Mouse (Mus musculus): ENCODE data around the gene Mga. TPM values are rescaled to one million over a fixed set of nuclear protein-coding genes. Genes with fewer than 3 reads are reported as not detected.

The Mga gene
- polyA plus RNA-seq (2015; fragmentation: Nextera tagmentation; extraction: Ambion mirVana): 25.3 and 25.6 TPM in 2 replicates

DNA sequence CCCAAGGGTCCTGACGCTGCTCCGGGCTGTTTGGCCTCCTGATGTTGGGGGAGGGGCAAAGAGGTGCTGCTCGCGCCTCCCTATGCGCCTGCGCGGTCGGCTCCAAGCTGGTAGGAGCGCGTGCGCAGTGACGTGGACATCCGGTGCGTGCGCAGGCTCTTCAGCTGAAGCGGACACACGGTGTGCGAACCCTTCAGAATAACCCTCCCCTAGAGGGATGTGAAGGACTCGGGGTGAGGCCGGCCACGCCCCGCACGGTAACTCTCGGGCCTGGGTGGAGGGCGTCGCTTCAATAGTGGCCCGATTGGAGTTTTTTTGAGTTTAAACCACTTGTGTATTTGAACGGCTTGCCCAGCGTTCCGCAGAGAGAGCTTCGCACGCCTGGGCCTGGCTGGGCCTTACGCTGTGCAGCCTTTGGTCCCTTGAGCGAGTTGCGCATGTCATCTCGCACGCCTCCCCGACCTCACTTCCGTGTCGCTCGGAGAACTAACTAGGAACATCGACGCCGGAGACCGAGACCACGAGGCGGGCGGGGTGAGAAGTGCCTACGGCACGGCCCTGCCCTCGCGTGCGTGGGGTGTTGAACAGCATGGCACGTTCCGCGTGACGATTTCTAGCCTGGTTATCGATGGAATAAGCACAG, at the start of gene Mga:
Gene Mga (plus strand): TSS at position 139 of the 643 bp plus-strand sequence.
- ATAC-seq (ENCODE audit: insufficient number of reproducible peaks, low FRiP score, low TSS enrichment, low read depth): peak; percentile 98
- Histone ChIP-seq H3K27ac (peak within 1 kb of the TSS; percentile 95), H3K36me3 (0 out of 2 replicates have a peak, but pooled peaks cover under 1% of the 10 kb centered on the region), H3K27me3 (no peaks in the 10 kb centered on the region), H3K4me2 (peak within 1 kb of the TSS; percentile 85), H3K9ac (peak within 1 kb of the TSS; percentile 49), H3K4me3 (peak within 1 kb of the TSS; percentile 54), H3K9me3 (no peaks in the 10 kb centered on the region), H3K4me1 (peaks cover 15% of the 10 kb centered on the region; the same call in 1 of the 2 replicates)
- WGBS: under 1% methylated on average over 58 of the region's 58 CpGs

DNA sequence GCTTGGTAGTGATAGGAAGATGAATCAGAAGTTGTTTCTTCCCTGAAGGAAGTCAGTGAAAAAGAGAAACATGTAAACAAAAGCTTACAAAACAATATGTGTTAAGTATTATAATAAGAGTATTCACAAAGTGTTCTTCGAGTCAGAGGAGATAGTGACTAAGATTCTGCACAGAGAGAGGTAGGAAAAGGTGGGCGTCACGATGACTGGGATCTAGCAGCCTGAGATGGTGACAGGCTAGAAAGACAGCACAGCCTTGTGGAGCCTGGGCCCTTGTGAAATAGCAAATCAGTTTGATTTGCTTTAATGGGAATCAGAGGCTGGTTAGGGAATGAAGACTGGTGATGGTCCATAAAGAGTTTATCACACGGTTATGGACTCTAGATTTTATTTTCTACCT, 43.2 kb upstream of the Mga start:
- Histone ChIP-seq H3K36me3 (no peaks in the 10 kb centered on the region), H3K4me2 (no peak overlapping the region), H3K4me3 (no peak overlapping the region), H3K27me3 (no peaks in the 10 kb centered on the region), H3K9me3 (no peaks in the 10 kb centered on the region), H3K4me1 (no peaks in the 10 kb centered on the region), H3K9ac (no peak overlapping the region), H3K27ac (no peak overlapping the region)
- no peak for ATAC-seq (ENCODE audit: insufficient number of reproducible peaks, low FRiP score, low TSS enrichment, low read depth)
- 83% methylated on average over 4 of the region's 4 CpGs for WGBS

DNA sequence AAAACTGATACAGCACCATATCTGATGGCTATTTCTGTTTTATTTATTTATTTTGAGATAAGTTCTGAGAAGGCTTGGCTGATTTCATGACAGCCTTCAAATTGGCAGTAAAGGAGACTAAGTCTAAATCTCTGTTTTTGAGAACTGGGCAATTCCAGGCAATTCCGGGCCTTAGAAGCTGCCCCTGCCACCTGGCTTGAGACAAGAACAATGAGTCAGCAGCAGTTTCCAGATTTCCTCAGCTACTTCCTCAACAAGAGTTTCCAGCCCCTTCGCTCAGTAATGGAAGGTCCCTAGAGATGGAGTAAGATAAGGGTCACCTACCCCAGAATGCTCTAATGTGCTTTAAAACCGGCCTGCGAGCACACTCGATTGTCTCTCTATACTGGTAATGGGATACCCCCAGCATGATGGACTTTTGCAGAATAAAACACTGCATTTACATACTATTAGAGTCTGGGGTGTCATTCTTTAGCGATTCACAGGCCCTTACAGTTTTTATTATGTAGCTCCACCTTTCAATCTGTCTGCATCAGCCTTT, 41.6 kb upstream of the Mga start:
- no peak overlapping the region for H3K4me2 ChIP-seq
- H3K4me1 ChIP-seq: no peaks in the 10 kb centered on the region
- no peak for ATAC-seq (ENCODE audit: insufficient number of reproducible peaks, low FRiP score, low TSS enrichment, low read depth)
- no peak overlapping the region for H3K4me3 ChIP-seq
- no peak overlapping the region for H3K27ac ChIP-seq
- no peak overlapping the region for H3K9ac ChIP-seq
- WGBS: 70% methylated on average over 6 of the region's 6 CpGs
- no peaks in the 10 kb centered on the region for H3K9me3 ChIP-seq
- H3K27me3 ChIP-seq: no peaks in the 10 kb centered on the region
- H3K36me3 ChIP-seq: no peaks in the 10 kb centered on the region

DNA sequence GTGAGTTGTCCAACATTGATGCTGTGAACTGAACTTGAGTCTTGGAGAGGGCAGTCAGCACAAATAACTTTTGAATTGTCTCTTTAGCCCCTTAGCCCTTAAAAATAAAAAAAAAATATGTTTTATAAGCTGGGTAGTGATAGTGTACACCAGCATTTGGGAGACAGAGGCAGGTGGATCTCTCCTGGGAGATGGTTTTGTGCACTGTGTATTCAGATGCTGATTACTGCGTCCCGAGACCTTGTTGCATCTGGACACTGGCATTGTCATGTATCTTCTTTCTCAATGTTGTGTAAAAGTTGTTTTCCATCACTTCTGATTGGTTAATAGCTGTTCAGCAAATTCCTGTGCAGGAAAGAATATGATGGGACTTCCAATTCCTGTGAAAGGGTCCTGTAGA, 39.7 kb upstream of the Mga start:
- Histone ChIP-seq H3K27me3 (no peaks in the 10 kb centered on the region), H3K27ac (no peak overlapping the region), H3K36me3 (no peaks in the 10 kb centered on the region), H3K4me3 (no peak overlapping the region), H3K4me2 (no peak overlapping the region), H3K4me1 (no peaks in the 10 kb centered on the region), H3K9me3 (no peaks in the 10 kb centered on the region), H3K9ac (no peak overlapping the region)
- 90% methylated on average over 2 of the region's 2 CpGs for WGBS
- ATAC-seq (ENCODE audit: insufficient number of reproducible peaks, low FRiP score, low TSS enrichment, low read depth): no peak

DNA sequence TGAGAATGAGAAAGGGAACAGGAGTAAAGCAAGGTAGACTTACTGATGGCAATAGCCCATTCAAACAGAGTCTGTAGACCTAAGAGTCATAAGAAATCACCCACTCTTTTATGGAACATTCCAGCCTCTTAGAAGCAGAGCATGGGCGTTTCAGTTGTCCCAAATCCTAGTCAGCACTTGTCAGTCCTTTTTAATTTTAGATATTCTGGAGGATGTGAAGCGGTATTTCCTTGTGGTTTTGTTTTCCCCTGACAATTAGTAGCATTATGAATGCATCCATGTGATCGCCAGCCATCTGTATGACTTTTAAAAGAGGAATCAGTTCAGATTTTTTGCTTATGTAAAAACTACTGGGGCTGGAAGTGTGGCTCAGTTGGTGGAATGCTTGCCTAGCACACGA, 32.5 kb upstream of the Mga start:
- H3K4me3 ChIP-seq: no peak overlapping the region
- H3K27me3 ChIP-seq: no peaks in the 10 kb centered on the region
- 75% methylated on average over 4 of the region's 4 CpGs for WGBS
- no peaks in the 10 kb centered on the region for H3K4me1 ChIP-seq
- no peak for ATAC-seq (ENCODE audit: insufficient number of reproducible peaks, low FRiP score, low TSS enrichment, low read depth)
- no peak overlapping the region for H3K27ac ChIP-seq
- no peaks in the 10 kb centered on the region for H3K36me3 ChIP-seq
- no peaks in the 10 kb centered on the region for H3K9me3 ChIP-seq
- H3K9ac ChIP-seq: no peak overlapping the region
- no peak overlapping the region for H3K4me2 ChIP-seq

DNA sequence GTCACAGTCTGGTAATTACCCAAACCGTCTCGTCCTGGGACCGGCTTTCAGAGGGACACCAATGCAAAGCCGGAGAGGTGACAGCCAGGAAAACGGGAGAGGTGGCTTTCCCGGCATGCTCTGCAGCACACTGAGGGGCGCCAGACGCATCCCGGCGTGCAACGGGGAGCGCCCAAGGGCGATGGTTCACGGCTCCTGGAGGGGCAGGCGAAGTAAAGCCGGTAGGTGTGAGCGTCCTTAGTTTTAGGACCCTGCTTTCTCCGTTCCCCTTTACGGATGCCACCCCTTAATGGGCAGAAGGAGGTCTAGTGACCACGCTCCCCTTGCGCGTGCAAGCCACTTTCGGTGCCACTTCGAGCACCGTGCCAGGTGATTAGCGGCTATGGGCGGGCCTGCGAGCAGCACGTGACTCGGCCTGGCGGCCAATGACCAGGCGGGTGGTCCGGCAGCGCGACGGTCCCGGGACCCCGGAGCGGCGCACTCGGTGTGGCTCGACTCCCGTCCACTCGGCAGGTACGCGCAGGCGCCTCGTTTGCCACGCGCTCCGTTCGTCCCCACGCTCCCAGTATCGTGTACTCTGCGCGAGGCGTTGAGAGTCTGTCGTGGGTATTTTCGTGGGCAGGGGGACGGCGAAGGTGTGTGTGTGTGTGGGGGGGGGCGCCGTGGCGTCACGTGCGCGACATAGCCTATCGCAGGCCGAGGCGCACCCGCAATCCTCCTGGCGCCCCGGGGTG, 24.5 kb upstream of the Mga start:
- peaks cover 8% of the 10 kb centered on the region; the same call in 1 of the 2 replicates for H3K4me1 ChIP-seq
- H3K36me3 ChIP-seq: no peaks in the 10 kb centered on the region
- peak overlapping the region; percentile 62 for H3K9ac ChIP-seq
- no peaks in the 10 kb centered on the region for H3K9me3 ChIP-seq
- under 1% methylated on average over 72 of the region's 73 CpGs for WGBS
- peak overlapping the region; percentile 65 for H3K4me3 ChIP-seq
- no peaks in the 10 kb centered on the region for H3K27me3 ChIP-seq
- peak overlapping the region; percentile 94 for H3K4me2 ChIP-seq
- ATAC-seq (ENCODE audit: insufficient number of reproducible peaks, low FRiP score, low TSS enrichment, low read depth): peak; percentile 88
- H3K27ac ChIP-seq: peak overlapping the region; percentile 91

DNA sequence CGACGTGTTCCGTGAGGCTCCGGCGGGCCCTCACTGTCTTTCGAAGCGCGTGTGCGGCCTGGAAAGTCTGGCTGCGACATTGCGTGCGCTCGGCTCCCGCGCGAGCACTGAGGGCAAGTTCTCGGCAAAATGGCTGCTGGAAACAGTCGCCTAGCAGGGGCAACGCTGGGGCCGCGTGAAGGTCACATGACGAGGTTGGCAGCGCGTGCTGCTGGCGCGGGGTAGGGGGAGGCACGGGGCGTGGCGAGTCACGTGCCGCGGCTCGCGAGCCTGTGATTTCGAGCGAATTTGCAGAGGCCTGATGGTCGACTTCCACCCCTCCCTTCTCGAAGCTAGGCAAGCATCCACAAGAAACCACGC, 23.9 kb upstream of the Mga start:
- H3K4me2 ChIP-seq: peak overlapping the region; percentile 94
- H3K4me3 ChIP-seq: peak overlapping the region; percentile 65

DNA sequence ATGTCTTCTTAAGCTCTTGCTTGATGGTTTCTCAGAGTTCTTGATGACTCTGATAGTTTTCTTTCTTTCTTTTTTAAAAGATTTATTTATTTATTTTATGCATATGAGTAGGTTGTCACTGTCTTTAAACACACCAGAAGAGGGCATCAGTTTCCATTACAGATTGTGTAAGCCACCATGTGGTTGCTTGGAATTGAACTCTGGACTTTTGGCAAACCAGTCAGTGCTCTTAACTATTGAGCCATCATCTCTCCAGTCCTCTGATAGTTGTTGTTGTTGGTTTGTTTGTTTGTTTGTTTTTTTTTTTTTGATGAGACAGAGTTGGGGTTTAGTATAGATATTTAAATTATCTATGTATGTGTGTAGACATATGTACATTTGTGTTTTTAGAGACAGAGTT, 21.0 kb upstream of the Mga start:
- Histone ChIP-seq H3K9ac (no peak overlapping the region), H3K36me3 (no peaks in the 10 kb centered on the region), H3K9me3 (no peaks in the 10 kb centered on the region), H3K4me2 (no peak overlapping the region), H3K4me3 (no peak overlapping the region), H3K4me1 (peaks cover 8% of the 10 kb centered on the region; the same call in 1 of the 2 replicates), H3K27ac (no peak overlapping the region), H3K27me3 (no peaks in the 10 kb centered on the region)
- ATAC-seq (ENCODE audit: insufficient number of reproducible peaks, low FRiP score, low TSS enrichment, low read depth): no peak

More for the DNA sequence above, 23.9 kb upstream of the Mga start:
- H3K36me3 ChIP-seq: no peaks in the 10 kb centered on the region
- no peaks in the 10 kb centered on the region for H3K27me3 ChIP-seq
- H3K9ac ChIP-seq: peak overlapping the region; percentile 62
- WGBS: under 1% methylated on average over 39 of the region's 39 CpGs
- H3K27ac ChIP-seq: peak overlapping the region; percentile 91
- no peaks in the 10 kb centered on the region for H3K9me3 ChIP-seq
- H3K4me1 ChIP-seq: peaks cover 8% of the 10 kb centered on the region; the same call in 1 of the 2 replicates
- ATAC-seq (ENCODE audit: insufficient number of reproducible peaks, low FRiP score, low TSS enrichment, low read depth): peak; percentile 91

DNA sequence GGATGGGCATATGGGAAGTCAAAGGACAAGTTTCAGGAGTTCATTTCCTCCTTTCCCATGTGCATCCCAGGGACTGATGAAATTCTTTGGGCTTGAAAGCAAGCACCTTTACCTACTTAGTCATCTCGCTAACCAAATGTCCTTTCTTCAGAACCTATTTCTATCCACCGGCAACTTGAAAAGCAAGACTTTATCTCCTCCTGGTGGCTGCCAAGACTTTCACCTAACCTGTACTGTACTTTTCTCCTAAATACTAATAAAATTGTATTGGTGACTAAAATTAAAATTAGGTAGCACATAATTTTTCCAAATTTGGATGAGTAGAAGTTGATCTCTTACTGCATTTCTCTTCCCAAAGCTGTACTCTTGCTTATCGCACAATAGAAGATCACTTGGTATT, 9.8 kb upstream of the Mga start:
- H3K4me2 ChIP-seq: no peak overlapping the region
- 90% methylated on average over 3 of the region's 3 CpGs for WGBS
- ATAC-seq (ENCODE audit: insufficient number of reproducible peaks, low FRiP score, low TSS enrichment, low read depth): no peak
- H3K27me3 ChIP-seq: no peaks in the 10 kb centered on the region
- no peaks in the 10 kb centered on the region for H3K9me3 ChIP-seq
- no peak overlapping the region for H3K9ac ChIP-seq
- H3K4me3 ChIP-seq: no peak overlapping the region
- H3K27ac ChIP-seq: no peak overlapping the region
- H3K4me1 ChIP-seq: no peaks in the 10 kb centered on the region
- no peaks in the 10 kb centered on the region for H3K36me3 ChIP-seq

DNA sequence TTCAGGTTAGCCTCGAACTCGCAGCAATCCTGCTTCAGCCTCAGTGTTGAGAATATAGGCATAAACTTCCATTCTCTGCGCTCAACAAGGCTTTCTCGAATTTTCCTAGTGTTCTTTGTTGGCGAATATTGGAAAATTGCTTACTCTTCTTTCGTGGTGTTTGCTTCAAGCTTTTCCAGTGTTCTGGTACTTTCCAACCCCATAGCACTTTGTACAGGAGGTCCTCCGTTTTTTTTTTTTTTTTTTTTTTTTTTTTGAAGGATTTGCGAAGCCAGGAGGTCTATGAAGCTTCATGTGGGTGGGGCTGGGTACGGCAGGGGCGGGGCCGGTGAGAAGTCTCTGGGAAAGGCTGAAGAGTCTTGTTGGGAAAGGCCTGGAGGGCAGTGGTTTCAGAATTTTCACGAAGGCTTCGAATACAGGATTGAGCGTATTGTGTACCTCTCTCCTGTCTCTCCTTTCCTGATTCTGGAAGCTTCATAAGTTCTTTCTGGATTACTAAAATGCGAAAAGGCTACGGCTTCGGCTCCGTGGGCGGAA, 407 bp upstream of the Mga start:
- H3K4me1 ChIP-seq: peaks cover 15% of the 10 kb centered on the region; the same call in 1 of the 2 replicates
- peak overlapping the region; percentile 18; the same call in 1 of the 2 replicates for H3K9ac ChIP-seq
- peak overlapping the region; percentile 95 for H3K27ac ChIP-seq
- ATAC-seq (ENCODE audit: insufficient number of reproducible peaks, low FRiP score, low TSS enrichment, low read depth): peak; percentile 87
- peak overlapping the region; percentile 85 for H3K4me2 ChIP-seq
- peak overlapping the region; percentile 54 for H3K4me3 ChIP-seq
- no peaks in the 10 kb centered on the region for H3K36me3 ChIP-seq
- no peaks in the 10 kb centered on the region for H3K27me3 ChIP-seq
- no peaks in the 10 kb centered on the region for H3K9me3 ChIP-seq
- WGBS: 14% methylated on average over 19 of the region's 19 CpGs

DNA sequence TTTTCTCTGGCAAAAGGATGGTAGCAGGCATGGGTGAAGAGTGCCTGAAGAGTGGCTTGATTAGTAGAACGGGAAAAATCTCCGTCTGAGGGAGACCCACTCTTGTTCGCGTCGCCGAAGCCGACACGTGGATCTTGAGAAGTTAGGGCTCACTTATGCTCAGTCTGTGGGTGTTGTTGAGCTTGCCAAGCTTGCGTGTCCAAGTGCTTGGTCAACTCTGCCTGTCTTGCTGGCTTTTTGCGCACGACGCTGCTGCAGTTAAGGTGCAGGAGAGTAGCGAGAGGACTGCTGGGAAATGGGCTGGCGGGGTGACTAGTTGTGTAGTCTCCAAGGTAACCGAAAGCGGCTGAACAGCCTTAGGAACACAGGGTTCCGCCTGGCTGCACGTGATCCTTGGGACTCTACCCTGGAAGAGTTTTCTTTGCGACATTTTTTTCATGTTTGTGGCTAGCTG, 1.1 kb downstream of the Mga start:
- Histone ChIP-seq H3K4me2 (peak overlapping the region; percentile 85), H3K4me1 (peaks cover 15% of the 10 kb centered on the region; the same call in 1 of the 2 replicates), H3K4me3 (peak overlapping the region; percentile 54), H3K27ac (peak overlapping the region; percentile 95), H3K9ac (peak overlapping the region; percentile 49), H3K27me3 (no peaks in the 10 kb centered on the region), H3K36me3 (peaks cover 9% of the 10 kb centered on the region), H3K9me3 (no peaks in the 10 kb centered on the region)
- no peak for ATAC-seq (ENCODE audit: insufficient number of reproducible peaks, low FRiP score, low TSS enrichment, low read depth)
- WGBS: 5% methylated on average over 19 of the region's 19 CpGs

DNA sequence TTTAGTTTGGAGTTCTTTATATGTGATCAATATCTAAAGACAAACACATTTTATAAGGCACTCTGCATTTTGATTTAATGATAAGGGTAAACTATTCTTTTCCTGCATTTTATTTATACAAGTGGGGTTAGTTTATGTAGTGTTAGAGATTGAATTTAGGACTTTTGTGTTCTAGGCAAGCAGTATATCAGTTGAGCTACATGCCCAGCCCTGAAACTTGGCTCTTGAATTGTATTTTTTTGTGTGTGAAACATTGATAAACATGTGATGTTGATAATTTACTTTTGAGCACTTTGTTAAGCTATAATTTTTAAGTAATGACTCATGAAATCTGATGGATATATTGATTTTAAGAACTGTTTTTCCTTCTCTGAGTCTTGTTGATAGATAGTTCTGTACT, 19.0 kb downstream of the Mga start:
- Histone ChIP-seq H3K36me3 (peaks cover 17% of the 10 kb centered on the region), H3K9me3 (no peaks in the 10 kb centered on the region), H3K27ac (no peak overlapping the region), H3K4me1 (no peaks in the 10 kb centered on the region), H3K4me3 (no peak overlapping the region), H3K4me2 (no peak overlapping the region), H3K9ac (no peak overlapping the region), H3K27me3 (no peaks in the 10 kb centered on the region)
- no peak for ATAC-seq (ENCODE audit: insufficient number of reproducible peaks, low FRiP score, low TSS enrichment, low read depth)
